Mouse (Mus musculus) heart, adult 2 months (tissue): ENCODE measurements around the gene Hsdl2.

Experiments used
- CTCF ChIP-seq: fragments of 200-600 bp; IDR thresholded peaks from 2 replicates; pipeline ENCODE4 v1.8.1; 2022; ENCODE audit warnings: antibody characterized with exemption, mild to moderate bottlenecking, moderate library complexity
- EP300 ChIP-seq: fragments of 200-500 bp; IDR thresholded peaks from 2 replicates; pipeline ENCODE4 v1.6.1; 2011; ENCODE audit warnings: low read depth, low read length, control low read depth; ENCODE audit not compliant: insufficient read depth
- POLR2A ChIP-seq: fragments of 200-500 bp; IDR thresholded peaks from 2 replicates; pipeline ENCODE4 v1.6.1; 2011; ENCODE audit warnings: mild to moderate bottlenecking, low read depth, low read length, control low read depth; ENCODE audit not compliant: insufficient read depth

DNA sequence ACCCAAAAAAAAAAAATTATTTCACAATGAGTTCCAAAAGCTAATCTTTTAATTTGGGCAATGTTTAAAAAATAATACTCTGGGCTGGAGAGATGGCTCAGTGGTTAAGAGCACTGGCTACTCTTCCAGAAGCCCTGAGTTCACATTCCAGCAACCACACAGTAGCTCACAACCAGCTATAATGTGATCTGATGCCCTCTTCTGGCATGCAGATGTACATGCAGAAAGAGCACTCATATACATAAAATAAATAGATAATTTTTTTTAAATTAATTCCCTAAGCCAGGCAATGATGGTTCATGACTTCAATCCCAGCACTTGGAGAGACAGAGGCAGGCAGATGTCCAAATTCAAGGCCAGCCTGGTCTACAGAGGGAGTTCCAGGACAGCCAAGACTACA is 38.4 kb upstream of the Hsdl2 start:
- TF ChIP-seq CTCF (peak; percentile 38; the same call in 1 of the 2 replicates), EP300 (no peak), POLR2A (no peak)
